ENCODE assay signal across 8 mouse cellular contexts in genomic region chr2:168588591-168589367, GRCm38 (mm10). TPM values are rescaled to one million over a fixed set of nuclear protein-coding genes. Genes with fewer than 3 reads are reported as not detected.
DNase-seq lines count a peak whose midpoint lies in the region; ATAC-seq and TF ChIP-seq lines count a peak whose summit lies in the region.

No protein-coding gene starts in this region.

- no peak for ATAC-seq in kidney, embryonic 14.5 days (ENCODE audit: low FRiP score, low TSS enrichment)

- no peaks in the 10 kb centered on the region for H3K9me3 ChIP-seq in kidney, embryonic 14.5 days (ENCODE audit: control insufficient read depth, low read length)

- DNase-seq in kidney, postnatal 4 days, result no peak
- peak; percentile 74 for DNase-seq in CD4-positive helper T cell, adult 2 months (ENCODE audit: low read depth, low spot score)
- DNase-seq in layer of hippocampus, postnatal 25 days (ENCODE audit: extremely low spot score in 1 of 2, low spot score in 1 of 2), result peak; percentile 13 to 43
- no peak for DNase-seq in yolk sac, embryonic 10.5 days (ENCODE audit: low spot score)
- DNase-seq in lung, postnatal 25 days (ENCODE audit: low spot score), result no peak
- DNase-seq in frontal cortex, postnatal 14 days (ENCODE audit: low spot score in 2 of 2), result no peak

- H3K4me2 ChIP-seq in kidney, embryonic 14.5 days (replicated peaks; ENCODE audit: low read depth, low read length), result peak overlapping the region; percentile 82

- WGBS in kidney, embryonic 14.5 days, result 54% methylated on average over 11 of the region's 11 CpGs

- no peak for TF ChIP-seq CTCF in cortical plate, adult 2 months (IDR thresholded peaks at IDR 0.05; ENCODE audit: extremely low read depth, insufficient read depth, low read length)

- peaks cover 20% of the 10 kb centered on the region for H3K27me3 ChIP-seq in kidney, embryonic 14.5 days (ENCODE audit: control insufficient read depth, insufficient read depth, low read length)

- no peak overlapping the region for H3K27ac ChIP-seq in kidney, embryonic 14.5 days (ENCODE audit: low read depth, low read length)
- no peak overlapping the region for H3K27ac ChIP-seq in cortical plate, adult 2 months (ENCODE audit: insufficient read depth, low read length)

- H3K36me3 ChIP-seq in kidney, embryonic 14.5 days (ENCODE audit: control insufficient read depth, insufficient read depth, low read length), result no peaks in the 10 kb centered on the region

- H3K9ac ChIP-seq in kidney, embryonic 14.5 days (ENCODE audit: low read depth, low read length), result no peak overlapping the region

- H3K4me1 ChIP-seq in kidney, embryonic 14.5 days (ENCODE audit: control insufficient read depth, insufficient read depth, low read length), result peaks cover 13% of the 10 kb centered on the region; the same call in 1 of the 2 replicates
- H3K4me1 ChIP-seq in cortical plate, adult 2 months (ENCODE audit: control insufficient read depth, insufficient read depth, low read length), result no peaks in the 10 kb centered on the region; the same call in 1 of the 2 replicates

- peak overlapping the region; percentile 49; the same call in 1 of the 2 replicates for H3K4me3 ChIP-seq in kidney, embryonic 14.5 days (ENCODE audit: low read length)
- H3K4me3 ChIP-seq in cortical plate, adult 2 months (ENCODE audit: insufficient read depth, low read length), result 0 out of 2 replicates have a peak overlapping the region, but pooled peaks have one; percentile 1

- TF ChIP-seq POLR2A in cortical plate, adult 2 months (IDR thresholded peaks at IDR 0.05; ENCODE audit: extremely low read depth, insufficient read depth, low read length), result no peak

RNA-seq across cellular contexts. Expression of gene Nfatc2, which starts 12.7 kb away (rescaled TPM):
- polyA plus RNA-seq in kidney, embryonic 14.5 days (2014; fragmentation: Nextera tagmentation; extraction: Ambion mirVana), result 1.7 and 2.7 TPM in 2 replicates
- 6.6 and 8.0 TPM in 2 replicates for polyA plus RNA-seq in cortical plate, adult 2 months (2012; rRNA removed)
- 10 to 100 TPM; 16.1 to 21.6 TPM for total RNA-seq in layer of hippocampus, postnatal 25 days (2021)

Comparison
In these comparisons a context has a peak if more than half of its experiments do, and no peak if none do; other contexts are left out.
1. DNase-seq: peak in CD4-positive helper T cell, adult 2 months (single experiment) and layer of hippocampus, postnatal 25 days (2 of 2); none in kidney, postnatal 4 days (0 of 2), yolk sac, embryonic 10.5 days (single experiment), lung, postnatal 25 days (single experiment) and frontal cortex, postnatal 14 days (0 of 2).